Mouse (Mus musculus): ENCODE measurements around the gene Arhgef16. TPM values are rescaled to one million over a fixed set of nuclear protein-coding genes. Genes with fewer than 3 reads are reported as not detected.
A peak's percentile ranks its signal among the peaks of the same experiment; 100 is the strongest.

The Arhgef16 gene
- total RNA-seq (2021), result 1 to 10 TPM in 1 of 2 experiments, under 1 TPM in 1; 0.38 to 1.0 TPM

- intact Hi-C loops (cut with DNase I), result loop anchor here (5.0 kb wide), 1 partner anchor 139 kb away; the partner anchor contains the start of gene Tprgl
- DNase-seq, result peak; percentile 43
Measured at GRCm38 (mm10) chr4:154301466-154301881, at the start of gene Arhgef16. Arhgef16 (minus strand) TSS chr4:154301676.

GRCm38 (mm10) chr4:154348197-154348786 is 46.8 kb upstream of the Arhgef16 start:
- intact Hi-C loops (cut with DNase I), result no loop called here
- DNase-seq, result no peak

- intact Hi-C loops (cut with DNase I), result no loop called here
- DNase-seq, result no peak
Measured at GRCm38 (mm10) chr4:154346731-154347522, 45.5 kb upstream of the Arhgef16 start.

DNA sequence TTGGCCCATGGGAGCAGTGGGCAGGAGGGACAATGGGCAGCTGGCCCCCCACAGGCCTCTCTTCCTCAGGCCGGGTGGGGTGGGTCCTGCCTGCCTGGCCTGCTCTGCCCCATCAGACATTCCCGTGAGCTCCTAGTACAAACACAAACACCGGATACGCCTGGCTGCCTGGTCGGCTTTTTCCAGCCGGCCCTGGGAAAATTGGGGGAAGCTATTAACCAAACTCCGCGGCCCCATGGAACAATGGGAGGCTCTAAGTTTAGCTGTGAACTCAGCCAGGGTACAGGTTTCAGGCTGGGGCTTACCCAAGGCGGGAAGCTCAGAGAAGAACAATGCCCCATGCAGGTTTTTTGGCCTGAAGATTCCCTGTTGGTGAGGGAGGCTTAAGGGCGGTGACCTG is 35.2 kb upstream of the Arhgef16 start:
- intact Hi-C loops (cut with DNase I), result loop anchor here (10.0 kb wide), 1 partner anchor 108 kb away; no protein-coding TSS in a partner anchor
- DNase-seq, result no peak

DNA sequence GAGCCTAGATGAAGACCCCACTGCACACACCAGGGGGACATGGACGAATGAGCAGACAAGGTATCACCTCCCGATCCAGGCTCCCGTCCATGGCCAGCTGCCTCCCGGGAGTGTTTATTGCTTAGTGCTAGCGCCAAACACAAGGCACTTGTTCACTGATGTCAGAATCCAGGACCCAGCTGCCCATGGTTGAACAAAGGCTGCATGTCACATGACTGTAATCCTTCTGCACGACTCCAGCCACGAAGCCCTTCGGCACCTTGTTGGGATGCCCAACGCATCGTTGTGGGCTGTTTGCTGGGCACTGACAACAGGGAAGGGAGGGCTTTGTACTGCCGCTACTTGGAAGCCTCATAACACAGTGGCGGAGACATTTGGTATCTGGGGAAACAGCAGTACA is 34.3 kb upstream of the Arhgef16 start, which contains the start of gene B230104I21Rik:
B230104I21Rik (plus strand) TSS at position 367 of the 400 bp plus-strand sequence.
- DNase-seq, result peak; percentile 27
- intact Hi-C loops (cut with DNase I), result loop anchor here (10.0 kb wide), 1 partner anchor 109 kb away; no protein-coding TSS in a partner anchor

DNA sequence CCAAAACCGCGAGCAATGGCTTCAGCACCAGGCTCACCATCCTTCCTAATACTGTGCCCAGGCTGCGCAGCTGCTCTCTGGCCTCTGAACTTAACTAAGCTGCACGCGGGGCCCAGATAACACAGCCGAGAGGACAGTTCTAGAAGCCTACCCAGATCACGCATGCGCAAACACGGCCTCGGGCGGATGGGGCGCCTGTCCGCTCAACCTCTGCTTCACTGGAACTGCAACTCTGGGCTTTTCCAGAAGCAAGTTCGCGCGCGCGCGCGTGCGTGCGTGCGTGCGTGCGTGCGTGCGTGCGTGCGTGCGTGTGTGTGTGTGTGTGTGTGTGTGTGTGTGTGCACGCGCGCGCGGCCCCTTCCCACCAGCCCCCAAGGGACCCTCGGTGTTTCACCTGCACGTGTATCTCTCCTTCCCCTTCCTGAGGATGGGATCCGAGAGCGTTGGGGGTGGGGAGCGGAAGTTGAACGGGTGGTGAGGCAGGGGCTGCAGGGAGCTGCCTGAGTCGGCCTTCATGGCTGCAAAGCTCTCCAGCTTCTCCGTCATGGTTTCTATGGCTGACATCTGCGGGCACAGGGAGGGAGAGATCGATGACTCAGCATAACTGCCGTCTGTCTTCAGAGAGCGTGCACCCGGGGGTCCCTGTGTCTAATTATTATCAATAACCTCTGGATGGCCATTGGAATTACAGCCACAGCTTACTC is 33.4 kb upstream of the Arhgef16 start:
- intact Hi-C loops (cut with DNase I), result loop anchor here (5.0 to 10.0 kb wide), 2 partner anchors 110 to 302 kb away; partner anchors contain the start of gene Prdm16
- DNase-seq, result peak; percentile 48

DNA sequence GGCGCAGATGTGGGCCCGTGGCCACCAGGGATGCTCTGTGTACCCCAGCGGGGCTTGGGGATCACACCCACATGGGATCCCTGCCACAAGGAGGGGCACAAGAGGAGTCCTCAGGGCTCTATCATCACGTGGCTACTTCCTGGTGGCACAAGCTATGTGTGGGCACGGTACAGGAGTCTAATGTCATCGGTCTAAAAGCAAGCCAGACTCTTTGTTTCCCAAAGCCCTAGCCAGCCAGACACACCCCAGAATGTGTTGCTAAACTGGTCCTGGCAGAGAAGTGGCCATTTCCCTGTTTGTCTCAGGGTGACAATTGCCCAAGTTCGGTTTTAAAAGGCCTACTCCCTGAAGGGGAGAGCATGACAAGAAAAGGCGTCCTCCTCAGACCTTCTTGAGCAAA is 31.8 kb upstream of the Arhgef16 start:
- intact Hi-C loops (cut with DNase I), result loop anchor here (5.0 to 10.0 kb wide), 2 partner anchors 112 to 304 kb away; partner anchors contain the start of gene Prdm16
- no peak for DNase-seq

DNA sequence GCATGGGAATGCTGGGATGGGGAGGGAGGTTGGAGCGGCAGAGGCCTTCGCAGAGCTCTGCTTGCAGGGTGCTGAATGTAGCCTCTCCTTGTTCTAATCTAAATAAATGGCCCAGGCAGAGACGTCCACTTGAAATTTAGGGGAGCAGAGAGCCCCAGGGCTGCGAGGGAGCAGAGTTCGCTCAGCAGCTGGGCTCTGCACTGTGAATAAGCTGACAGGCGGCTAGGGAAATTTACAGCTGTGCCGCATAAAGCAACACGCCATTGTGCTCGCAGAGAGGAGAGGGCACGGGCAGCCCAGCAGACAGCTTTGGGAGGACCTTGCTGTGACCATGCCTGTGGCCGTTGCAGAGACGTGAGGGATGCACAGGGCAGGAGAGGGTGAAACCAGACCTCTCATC is 29.8 kb upstream of the Arhgef16 start:
- intact Hi-C loops (cut with DNase I), result loop anchor here (5.0 to 10.0 kb wide), 2 partner anchors 114 to 306 kb away; partner anchors contain the start of gene Prdm16
- no peak for DNase-seq

GRCm38 (mm10) chr4:154330001-154330400 is 28.5 kb upstream of the Arhgef16 start:
- no peak for DNase-seq
- intact Hi-C loops (cut with DNase I), result loop anchor here (5.0 to 10.0 kb wide), 2 partner anchors 115 to 307 kb away; partner anchors contain the start of gene Prdm16

- DNase-seq, result peak; percentile 74
- intact Hi-C loops (cut with DNase I), result loop anchor here (5.0 kb wide), 1 partner anchor 498 kb away; no protein-coding TSS in a partner anchor
Measured at GRCm38 (mm10) chr4:154328836-154329235, 27.4 kb upstream of the Arhgef16 start.

DNA sequence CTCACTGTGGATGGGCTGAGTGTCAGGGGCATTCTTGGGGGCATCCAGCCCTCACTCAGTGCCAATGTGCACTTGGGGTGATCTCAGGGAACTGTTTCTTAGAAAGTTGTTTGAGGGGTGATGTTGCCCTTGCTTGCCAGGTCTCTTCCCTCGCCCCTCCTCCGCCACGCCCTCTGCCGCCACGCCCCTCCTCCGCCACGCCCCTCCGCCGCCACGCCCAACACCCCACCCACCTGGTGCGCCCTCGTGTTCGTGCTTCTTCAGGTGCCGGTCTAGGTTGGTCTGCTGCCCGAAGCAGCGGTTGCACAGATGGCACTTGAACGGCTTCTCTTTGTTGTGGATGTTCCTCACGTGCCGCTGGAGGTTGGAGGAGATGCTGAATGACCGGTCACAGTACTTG is 27.0 kb upstream of the Arhgef16 start:
- DNase-seq, result no peak
- intact Hi-C loops (cut with DNase I), result loop anchor here (5.0 kb wide), 1 partner anchor 499 kb away; no protein-coding TSS in a partner anchor

DNA sequence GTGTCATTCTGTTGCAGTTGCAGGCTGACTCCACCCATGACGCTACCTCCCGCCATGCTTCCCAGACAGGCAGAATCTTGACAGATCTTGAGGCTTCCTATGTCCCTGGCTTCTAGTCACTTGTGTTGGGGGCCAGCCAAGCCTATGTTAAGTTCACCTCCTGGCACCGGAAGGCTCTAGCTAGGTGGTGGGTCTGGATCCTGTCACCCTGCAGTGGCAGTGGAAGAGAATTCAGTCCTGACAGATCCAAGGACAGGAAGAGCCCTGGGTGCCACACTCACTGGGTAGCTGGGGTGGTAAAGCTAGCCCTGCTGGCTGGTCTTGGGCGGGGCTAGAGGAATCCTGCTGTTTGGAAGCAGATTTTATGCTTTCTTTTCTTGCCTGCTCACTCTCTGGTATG is 23.9 kb upstream of the Arhgef16 start:
- intact Hi-C loops (cut with DNase I), result loop anchor here (5.0 kb wide), 1 partner anchor 502 kb away; no protein-coding TSS in a partner anchor
- no peak for DNase-seq

GRCm38 (mm10) chr4:154313622-154313967 is 12.1 kb upstream of the Arhgef16 start:
- no peak for DNase-seq
- intact Hi-C loops (cut with DNase I), result no loop called here

- no peak for DNase-seq
- intact Hi-C loops (cut with DNase I), result no loop called here
Measured at GRCm38 (mm10) chr4:154312935-154313621, 11.6 kb upstream of the Arhgef16 start.

- DNase-seq, result no peak
- intact Hi-C loops (cut with DNase I), result no loop called here
Measured at GRCm38 (mm10) chr4:154312143-154312812, 10.8 kb upstream of the Arhgef16 start.

GRCm38 (mm10) chr4:154310576-154311262 is 9.2 kb upstream of the Arhgef16 start:
- intact Hi-C loops (cut with DNase I), result no loop called here
- DNase-seq, result no peak

DNA sequence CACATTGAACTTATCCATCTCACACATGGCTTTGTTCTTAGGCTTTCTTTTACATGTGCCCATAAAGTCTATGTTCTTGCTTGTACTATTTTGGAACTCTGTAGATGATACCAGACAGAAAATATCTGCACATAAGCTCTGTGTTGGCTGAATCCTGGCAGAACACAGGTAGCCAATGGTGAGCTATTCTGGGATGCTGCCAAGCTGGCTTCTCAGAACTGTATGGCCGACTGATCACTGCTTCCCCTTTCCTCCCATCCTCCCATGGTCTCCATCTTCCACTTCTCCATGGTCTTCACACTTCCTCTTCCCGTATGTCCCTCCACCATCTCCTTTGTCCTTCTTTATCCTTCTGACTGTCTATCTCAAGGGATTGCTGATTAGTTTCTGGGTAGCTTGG is 7.7 kb upstream of the Arhgef16 start:
- no peak for DNase-seq
- intact Hi-C loops (cut with DNase I), result no loop called here

DNA sequence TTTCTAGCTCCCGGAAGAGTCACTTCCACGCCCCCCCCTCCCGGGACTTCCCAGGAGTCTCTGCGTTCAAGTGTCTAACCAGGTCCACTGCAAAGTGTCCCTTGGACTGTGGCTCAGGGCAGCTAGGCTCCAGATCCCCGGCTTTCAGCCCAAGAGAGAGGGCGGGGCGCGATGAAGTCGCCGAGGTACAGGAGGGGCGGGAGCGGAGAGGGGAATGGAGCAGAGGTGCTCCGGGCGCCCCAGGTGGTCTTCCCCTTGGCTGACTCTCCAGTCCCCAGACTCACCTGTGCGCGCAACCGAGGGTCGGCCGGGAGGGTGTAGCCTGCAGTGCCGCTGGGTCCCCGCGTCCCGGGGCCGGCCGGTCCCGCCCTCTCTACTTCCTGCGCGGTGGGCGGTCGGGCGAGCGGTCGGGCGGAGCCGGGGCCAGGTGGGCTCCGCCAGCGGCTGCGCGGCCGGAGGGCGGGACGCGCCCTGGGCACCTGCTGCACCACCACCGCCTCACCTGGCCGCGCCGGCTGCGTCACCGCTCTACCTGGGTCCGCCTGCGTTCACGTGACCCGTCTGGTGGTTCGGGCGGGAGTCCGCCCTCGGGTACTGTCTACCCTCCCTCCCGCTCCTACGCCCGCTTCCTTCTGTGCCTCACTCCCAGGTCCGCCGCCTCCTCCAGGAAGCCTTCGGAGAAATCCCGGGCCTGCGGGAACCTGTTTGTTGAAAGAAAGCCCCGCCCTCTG is 1.8 kb downstream of the Arhgef16 start:
- intact Hi-C loops (cut with DNase I), result loop anchor here (5.0 to 10.0 kb wide), 2 partner anchors 137 to 235 kb away; partner anchors contain the start of gene Tprgl
- no peak for DNase-seq

All from left cerebral cortex, postnatal 4 days (tissue).